ENCODE assay signal across 37 mouse cellular contexts in genomic region chr7:127753158-127753557, GRCm38 (mm10). TPM values are rescaled to one million over a fixed set of nuclear protein-coding genes. Genes with fewer than 3 reads are reported as not detected.
DNase-seq lines count a peak whose midpoint lies in the region; ATAC-seq lines count a peak whose summit lies in the region.
"Had no signal": no experiment of that assay in that cellular context is flagged by ENCODE, and none has a peak within 500 bp of the region (broad histone marks: within the 10 kb centered on the region; RNA-seq: fewer than 3 reads in every experiment).

No protein-coding gene starts in this region.

- no peak for DNase-seq in embryonic facial prominence, embryonic 10.5 days (ENCODE audit: low spot score)
- no peak for DNase-seq in limb, embryonic 10.5 days (ENCODE audit: low spot score)
- peak; percentile 37 for DNase-seq in R1 (ENCODE audit: low read depth, low spot score)
- peak; percentile 84 for DNase-seq in testis, postnatal 14 days (ENCODE audit: low spot score)
- no peak for DNase-seq in left cerebral cortex, adult 11 months (ENCODE audit: low spot score)
- DNase-seq in adrenal gland, postnatal 25 days, result no peak
- DNase-seq: adrenal gland, adult 8-10 months; cerebellum, adult 11 months; embryo, embryonic 11 days; gastrocnemius, adult 2 months; gastrocnemius, postnatal 36 days; heart, adult 2 months; heart, postnatal 4 days; kidney, adult 8-10 months; kidney, postnatal 10 days; left cerebral cortex, postnatal 4 days; liver, postnatal 0 days; lung, postnatal 36 days; right cerebral cortex, postnatal 25 days; thymus, adult 2 months; thymus, postnatal 36 days had no signal

- WGBS in embryonic facial prominence, embryonic 13.5 days, result 52% methylated on average over 5 of the region's 5 CpGs
- WGBS in embryonic facial prominence, embryonic 10.5 days, result 75% methylated on average over 5 of the region's 5 CpGs
- WGBS in limb, embryonic 13.5 days, result 70% methylated on average over 5 of the region's 5 CpGs
- WGBS in limb, embryonic 10.5 days, result 87% methylated on average over 5 of the region's 5 CpGs

- H3K36me3 ChIP-seq in embryonic facial prominence, embryonic 13.5 days, result peaks cover 99% of the 10 kb centered on the region
- peaks cover 100% of the 10 kb centered on the region for H3K36me3 ChIP-seq in embryonic facial prominence, embryonic 10.5 days (replicated peaks)
- H3K36me3 ChIP-seq in limb, embryonic 13.5 days, result peaks cover 100% of the 10 kb centered on the region
- H3K36me3 ChIP-seq in limb, embryonic 10.5 days, result peaks cover 100% of the 10 kb centered on the region

- no peak for ATAC-seq in embryonic facial prominence, embryonic 13.5 days (ENCODE audit: insufficient number of reproducible peaks, insufficient read depth, low FRiP score, low TSS enrichment, low read depth)
- ATAC-seq in limb, embryonic 13.5 days (ENCODE audit: low FRiP score, low read depth), result no peak
- ATAC-seq: forebrain, embryonic 16.5 days; hindbrain, embryonic 16.5 days; intestine, embryonic 15.5 days; liver, embryonic 12.5 days; liver, postnatal 0 days had no signal

- H3K4me2 ChIP-seq in embryonic facial prominence, embryonic 13.5 days, result no peak overlapping the region
- no peak overlapping the region for H3K4me2 ChIP-seq in limb, embryonic 13.5 days (replicated peaks)
- H3K4me2 ChIP-seq: heart, embryonic 12.5 days; intestine, embryonic 15.5 days; liver, embryonic 12.5 days; midbrain, embryonic 12.5 days; stomach, embryonic 15.5 days had no signal

- peak overlapping the region; percentile 32; the same call in 1 of the 2 replicates for H3K9ac ChIP-seq in embryonic facial prominence, embryonic 13.5 days
- H3K9ac ChIP-seq in limb, embryonic 13.5 days, result 0 out of 2 replicates have a peak overlapping the region, but pooled peaks have one; percentile 13
- H3K9ac ChIP-seq: heart, embryonic 12.5 days; intestine, embryonic 15.5 days; liver, embryonic 12.5 days; liver, postnatal 0 days; midbrain, embryonic 12.5 days; stomach, embryonic 15.5 days had no signal

- H3K4me3 ChIP-seq in embryonic facial prominence, embryonic 13.5 days, result no peak overlapping the region
- no peak overlapping the region for H3K4me3 ChIP-seq in embryonic facial prominence, embryonic 10.5 days
- H3K4me3 ChIP-seq in limb, embryonic 13.5 days, result no peak overlapping the region
- no peak overlapping the region for H3K4me3 ChIP-seq in limb, embryonic 10.5 days
- H3K4me3 ChIP-seq: erythroblast, embryonic 14.5 days; gastrocnemius, adult 2 months; heart, adult 2 months; heart, embryonic 12.5 days; intestine, embryonic 15.5 days; liver, embryonic 12.5 days; midbrain, embryonic 12.5 days; stomach, embryonic 15.5 days had no signal

- H3K9me3 ChIP-seq in embryonic facial prominence, embryonic 13.5 days, result no peaks in the 10 kb centered on the region
- H3K9me3 ChIP-seq in embryonic facial prominence, embryonic 10.5 days, result no peaks in the 10 kb centered on the region
- H3K9me3 ChIP-seq in limb, embryonic 13.5 days, result no peaks in the 10 kb centered on the region
- H3K9me3 ChIP-seq in limb, embryonic 10.5 days (replicated peaks), result no peaks in the 10 kb centered on the region
- H3K9me3 ChIP-seq: heart, embryonic 12.5 days; intestine, embryonic 15.5 days; liver, embryonic 12.5 days; midbrain, embryonic 12.5 days; stomach, embryonic 15.5 days had no signal

- no peaks in the 10 kb centered on the region for H3K27me3 ChIP-seq in embryonic facial prominence, embryonic 13.5 days
- no peaks in the 10 kb centered on the region for H3K27me3 ChIP-seq in embryonic facial prominence, embryonic 10.5 days (replicated peaks; ENCODE audit: low read depth, poor library complexity, severe bottlenecking)
- no peaks in the 10 kb centered on the region for H3K27me3 ChIP-seq in limb, embryonic 13.5 days
- H3K27me3 ChIP-seq in limb, embryonic 10.5 days (ENCODE audit: low read depth, poor library complexity, severe bottlenecking), result no peaks in the 10 kb centered on the region
- H3K27me3 ChIP-seq: intestine, embryonic 15.5 days; liver, embryonic 12.5 days; midbrain, embryonic 12.5 days; stomach, embryonic 15.5 days had no signal

- peaks cover 35% of the 10 kb centered on the region for H3K4me1 ChIP-seq in embryonic facial prominence, embryonic 13.5 days
- H3K4me1 ChIP-seq in embryonic facial prominence, embryonic 10.5 days, result peaks cover 33% of the 10 kb centered on the region
- peaks cover 32% of the 10 kb centered on the region for H3K4me1 ChIP-seq in limb, embryonic 13.5 days
- peaks cover 31% of the 10 kb centered on the region for H3K4me1 ChIP-seq in limb, embryonic 10.5 days

- H3K27ac ChIP-seq in embryonic facial prominence, embryonic 13.5 days, result no peak overlapping the region
- no peak overlapping the region for H3K27ac ChIP-seq in embryonic facial prominence, embryonic 10.5 days (replicated peaks)
- H3K27ac ChIP-seq in limb, embryonic 13.5 days, result no peak overlapping the region
- H3K27ac ChIP-seq in limb, embryonic 10.5 days, result no peak overlapping the region
- H3K27ac ChIP-seq: gastrocnemius, adult 2 months; heart, adult 2 months; intestine, embryonic 15.5 days; liver, embryonic 12.5 days; midbrain, embryonic 12.5 days; stomach, embryonic 15.5 days had no signal

RNA-seq across cellular contexts. Expression of gene Fbxl19, which starts 8.8 kb away (rescaled TPM):
- 7.5 and 8.7 TPM in 2 replicates for polyA plus RNA-seq in embryonic facial prominence, embryonic 13.5 days (2015; fragmentation: Nextera tagmentation; extraction: Ambion mirVana)
- polyA plus RNA-seq in embryonic facial prominence, embryonic 10.5 days (2016; fragmentation: Nextera tagmentation; extraction: Ambion mirVana), result 8.9 and 9.0 TPM in 2 replicates
- polyA plus RNA-seq in limb, embryonic 13.5 days (2015; fragmentation: Nextera tagmentation; extraction: Ambion mirVana), result 6.7 TPM in 2 replicates
- 9.4 and 10.8 TPM in 2 replicates for polyA plus RNA-seq in limb, embryonic 10.5 days (2016; fragmentation: Nextera tagmentation; extraction: Ambion mirVana)
- total RNA-seq in adrenal gland, postnatal 25 days (2021), result 18.3 and 18.5 TPM in 2 replicates

RNA-seq across cellular contexts. Expression of gene Orai3, which starts 16.5 kb away (rescaled TPM):
- polyA plus RNA-seq in embryonic facial prominence, embryonic 13.5 days (2015; fragmentation: Nextera tagmentation; extraction: Ambion mirVana), result 16.4 and 19.0 TPM in 2 replicates
- 12.9 and 13.6 TPM in 2 replicates for polyA plus RNA-seq in embryonic facial prominence, embryonic 10.5 days (2016; fragmentation: Nextera tagmentation; extraction: Ambion mirVana)
- polyA plus RNA-seq in limb, embryonic 13.5 days (2015; fragmentation: Nextera tagmentation; extraction: Ambion mirVana), result 20.1 and 20.8 TPM in 2 replicates
- 15.2 and 16.0 TPM in 2 replicates for polyA plus RNA-seq in limb, embryonic 10.5 days (2016; fragmentation: Nextera tagmentation; extraction: Ambion mirVana)
- total RNA-seq in adrenal gland, postnatal 25 days (2021), result 31.5 and 37.2 TPM in 2 replicates

RNA-seq across cellular contexts. Expression of gene Ctf2, which starts 21.2 kb away (rescaled TPM):
- polyA plus RNA-seq in embryonic facial prominence, embryonic 13.5 days (2015; fragmentation: Nextera tagmentation; extraction: Ambion mirVana), result 0.60 and 0.69 TPM in 2 replicates
- polyA plus RNA-seq in embryonic facial prominence, embryonic 10.5 days (2016; fragmentation: Nextera tagmentation; extraction: Ambion mirVana), result 0.19 TPM in 2 replicates
- 0.46 and 0.50 TPM in 2 replicates for polyA plus RNA-seq in limb, embryonic 13.5 days (2015; fragmentation: Nextera tagmentation; extraction: Ambion mirVana)
- polyA plus RNA-seq in limb, embryonic 10.5 days (2016; fragmentation: Nextera tagmentation; extraction: Ambion mirVana), result 0.28 and 0.73 TPM in 2 replicates
- total RNA-seq in adrenal gland, postnatal 25 days (2021), result not detected in 2 replicates
- total RNA-seq: adrenal gland, adult 8-10 months; gastrocnemius, adult 2 months; gastrocnemius, postnatal 36 days; heart, adult 2 months; heart, postnatal 4 days; layer of hippocampus, postnatal 25 days; left cerebral cortex, postnatal 4 days; megakaryocyte, adult 5-6 weeks had no signal
- polyA plus RNA-seq: heart, adult 2 months; heart, embryonic 12.5 days; heart, postnatal 0 days; liver, postnatal 0 days; thymus, adult 2 months had no signal

RNA-seq across cellular contexts. Expression of gene Setd1a, which starts 23.3 kb away (rescaled TPM):
- polyA plus RNA-seq in embryonic facial prominence, embryonic 13.5 days (2015; fragmentation: Nextera tagmentation; extraction: Ambion mirVana), result 27.0 and 33.2 TPM in 2 replicates
- polyA plus RNA-seq in embryonic facial prominence, embryonic 10.5 days (2016; fragmentation: Nextera tagmentation; extraction: Ambion mirVana), result 14.7 and 15.2 TPM in 2 replicates
- polyA plus RNA-seq in limb, embryonic 13.5 days (2015; fragmentation: Nextera tagmentation; extraction: Ambion mirVana), result 28.1 and 30.8 TPM in 2 replicates
- 21.9 and 24.2 TPM in 2 replicates for polyA plus RNA-seq in limb, embryonic 10.5 days (2016; fragmentation: Nextera tagmentation; extraction: Ambion mirVana)
- total RNA-seq in adrenal gland, postnatal 25 days (2021), result 36.9 and 49.8 TPM in 2 replicates

RNA-seq across cellular contexts. Expression of gene Gm49388, which starts 32.2 kb away (rescaled TPM):
- not detected in 2 replicates for polyA plus RNA-seq in embryonic facial prominence, embryonic 13.5 days (2015; fragmentation: Nextera tagmentation; extraction: Ambion mirVana)
- polyA plus RNA-seq in embryonic facial prominence, embryonic 10.5 days (2016; fragmentation: Nextera tagmentation; extraction: Ambion mirVana), result not detected in 2 replicates
- not detected in 2 replicates for polyA plus RNA-seq in limb, embryonic 13.5 days (2015; fragmentation: Nextera tagmentation; extraction: Ambion mirVana)
- polyA plus RNA-seq in limb, embryonic 10.5 days (2016; fragmentation: Nextera tagmentation; extraction: Ambion mirVana), result not detected in 2 replicates
- total RNA-seq in adrenal gland, postnatal 25 days (2021), result 4.4 and 6.9 TPM in 2 replicates
- total RNA-seq: megakaryocyte, adult 5-6 weeks had no signal
- polyA plus RNA-seq: embryonic facial prominence, embryonic 14.5 days; erythroblast, embryonic 14.5 days; forebrain, embryonic 11.5 days; forebrain, embryonic 16.5 days; heart, adult 2 months; heart, embryonic 12.5 days; heart, postnatal 0 days; hindbrain, embryonic 16.5 days; intestine, embryonic 15.5 days; liver, embryonic 12.5 days; lung, embryonic 16.5 days; midbrain, embryonic 12.5 days; stomach, embryonic 15.5 days; thymus, adult 2 months had no signal

Comparison
In these comparisons a context has a peak if more than half of its experiments do, and no peak if none do; other contexts are left out.
1. DNase-seq: peak in R1 (single experiment) and testis, postnatal 14 days (single experiment); none in embryonic facial prominence, embryonic 10.5 days (single experiment), limb, embryonic 10.5 days (single experiment), left cerebral cortex, adult 11 months (single experiment) and adrenal gland, postnatal 25 days (single experiment).